Mouse (Mus musculus) bone marrow, adult 2 months (tissue): ENCODE results near the gene Tbcc.

Experiments used
- CTCF ChIP-seq: fragments of 200-500 bp; IDR thresholded peaks from 2 replicates; pipeline ENCODE4 v1.5.1; 2011; ENCODE audit warnings: low read length, control low read depth; ENCODE audit not compliant: control insufficient read depth, insufficient read depth
- POLR2A ChIP-seq: fragments of 200-500 bp; IDR thresholded peaks from 2 replicates; pipeline ENCODE4 v1.6.1; 2011; ENCODE audit warnings: low read depth, mild to moderate bottlenecking, control low read depth, low read length, borderline replicate concordance; ENCODE audit not compliant: control insufficient read depth

DNA sequence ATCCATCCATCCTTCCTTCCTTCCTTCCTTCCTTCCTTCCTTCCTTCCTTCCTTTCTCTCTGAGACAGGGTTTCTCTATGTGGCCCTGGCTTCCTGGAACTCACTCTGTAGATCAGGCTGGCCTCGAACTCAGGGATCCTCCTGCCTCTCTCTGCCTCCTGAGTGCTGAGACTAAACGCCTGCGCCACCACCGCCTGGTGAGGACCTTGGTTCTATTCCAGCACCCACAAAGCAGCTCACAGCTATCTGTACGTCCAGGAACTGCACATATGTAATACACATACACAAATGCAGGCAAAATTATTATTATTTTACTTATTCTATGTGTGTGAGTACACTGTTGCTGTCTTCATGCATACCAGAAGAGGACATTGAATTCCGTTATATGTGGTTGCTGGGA is 5.7 kb upstream of the Tbcc start:
- TF ChIP-seq POLR2A, result no peak
- TF ChIP-seq CTCF, result no peak
